Mouse (Mus musculus): ENCODE results near the gene Cd4. TPM values are rescaled to one million over a fixed set of nuclear protein-coding genes. Genes with fewer than 3 reads are reported as not detected.

Cd4 gene
- polyA plus RNA-seq, 1 experiment = 4.3 TPM

DNA sequence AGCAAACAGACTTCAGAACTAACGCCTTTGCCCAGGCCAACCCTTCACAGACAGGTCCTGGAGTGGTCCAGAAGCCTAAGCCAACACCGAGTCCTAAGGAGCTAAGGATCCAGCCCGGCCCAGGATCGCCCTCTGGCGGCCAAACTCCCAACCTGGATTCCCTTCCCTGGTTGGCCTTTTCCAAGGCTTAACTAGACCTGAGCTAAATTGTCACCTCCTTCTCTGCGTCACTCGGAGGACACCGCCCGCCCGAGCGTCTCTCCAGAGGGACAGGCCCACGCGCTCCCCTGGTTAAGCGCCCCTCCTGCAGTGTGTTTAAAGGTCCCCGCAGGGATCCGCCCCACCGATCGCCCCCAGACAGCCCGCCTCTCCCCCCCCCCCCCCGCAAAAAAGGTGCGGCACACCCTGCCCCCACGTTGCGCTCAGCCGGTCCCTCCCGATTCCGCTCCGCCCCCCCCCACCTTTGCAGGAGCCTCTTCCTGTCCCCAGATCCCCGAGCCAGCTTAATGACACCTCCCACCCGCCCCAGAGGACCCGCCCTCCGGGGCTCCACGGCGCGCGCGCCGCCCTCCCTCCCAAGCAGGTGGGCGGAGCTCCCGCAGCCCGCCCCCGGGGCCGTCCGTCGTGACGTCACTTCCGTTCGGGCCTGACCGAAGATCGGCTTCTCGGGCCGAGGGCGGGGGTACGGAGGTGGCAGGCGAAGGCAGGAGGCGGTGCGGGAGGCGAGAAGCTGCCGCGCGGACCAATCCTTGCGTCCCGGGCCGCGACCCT is 42.9 kb upstream of the Cd4 start, which contains the start of gene Mlf2:
TSS of gene Mlf2 (plus strand) at position 633 of the 771 bp plus-strand sequence.
- H3K4me3 ChIP-seq (ENCODE audit: insufficient read depth, low read depth, low read length) = peak within 1 kb of the TSS; percentile 86

GRCm38 (mm10) chr6:124930231-124930630 is 42.2 kb upstream of the Cd4 start:
- Histone ChIP-seq H3K36me3 (ENCODE audit: control insufficient read depth, insufficient read depth, low read length) (peaks cover 3% of the 10 kb centered on the region; the same call in 1 of the 2 replicates), H3K27ac (ENCODE audit: insufficient read depth, low read depth, low read length) (peak overlapping the region; percentile 99), H3K4me1 (ENCODE audit: control insufficient read depth, insufficient read depth, low read length) (peaks cover 19% of the 10 kb centered on the region; the same call in 1 of the 2 replicates), H3K27me3 (replicated peaks; ENCODE audit: control insufficient read depth, insufficient read depth, low read length) (no peaks in the 10 kb centered on the region), H3K4me3 (ENCODE audit: insufficient read depth, low read depth, low read length) (0 out of 2 replicates have a peak overlapping the region, but pooled peaks have one; percentile 11)
- TF ChIP-seq POLR2A (IDR thresholded peaks at IDR 0.05; ENCODE audit: low read depth, low read length) = no peak
- TF ChIP-seq CTCF (conservative IDR thresholded peaks at IDR 0.05; ENCODE audit: insufficient read depth, insufficient read length, low read depth, low read length) = no peak
- 14% methylated on average over 1 of the region's 1 CpGs for WGBS
- peak; percentile 92 for DNase-seq

More for the DNA sequence above, 42.9 kb upstream of the Cd4 start, which contains the start of gene Mlf2:
- TF ChIP-seq CTCF (conservative IDR thresholded peaks at IDR 0.05; ENCODE audit: insufficient read depth, insufficient read length, low read depth, low read length) (peak; percentile 97), POLR2A (IDR thresholded peaks at IDR 0.05; ENCODE audit: low read depth, low read length) (peak; percentile 91)
- peak within 1 kb of the TSS; percentile 99 for H3K27ac ChIP-seq (ENCODE audit: insufficient read depth, low read depth, low read length)
- WGBS = under 1% methylated on average over 53 of the region's 64 CpGs
- no peaks in the 10 kb centered on the region for H3K27me3 ChIP-seq (replicated peaks; ENCODE audit: control insufficient read depth, insufficient read depth, low read length)
- H3K4me1 ChIP-seq (ENCODE audit: control insufficient read depth, insufficient read depth, low read length) = peaks cover 15% of the 10 kb centered on the region; the same call in 1 of the 2 replicates
- DNase-seq = peak; percentile 100
- H3K36me3 ChIP-seq (ENCODE audit: control insufficient read depth, insufficient read depth, low read length) = peaks cover 3% of the 10 kb centered on the region; the same call in 1 of the 2 replicates

DNA sequence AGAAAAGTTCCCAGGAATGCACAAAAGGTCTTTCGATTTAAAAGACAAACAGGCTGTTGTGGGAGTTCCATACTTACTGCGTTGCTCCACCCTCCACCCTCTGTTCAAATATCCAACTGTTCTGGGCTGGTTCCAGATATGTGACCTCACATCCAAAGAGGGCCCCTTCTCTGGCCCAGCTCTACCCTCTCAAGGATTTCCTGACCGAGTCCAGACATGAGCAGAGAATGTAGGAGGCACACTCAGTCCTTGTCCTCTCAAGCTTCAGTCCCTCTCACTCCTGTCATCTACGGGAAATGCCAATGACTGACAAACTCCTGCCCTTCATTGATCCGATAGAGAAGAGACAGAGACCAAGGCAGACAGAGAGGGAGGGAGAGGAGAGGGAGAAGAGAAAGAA is 37.9 kb upstream of the Cd4 start:
- peak; percentile 60 for DNase-seq
- H3K27me3 ChIP-seq (replicated peaks; ENCODE audit: control insufficient read depth, insufficient read depth, low read length) = no peaks in the 10 kb centered on the region
- H3K4me1 ChIP-seq (ENCODE audit: control insufficient read depth, insufficient read depth, low read length) = peaks cover 16% of the 10 kb centered on the region
- no peaks in the 10 kb centered on the region for H3K36me3 ChIP-seq (ENCODE audit: control insufficient read depth, insufficient read depth, low read length)
- H3K4me3 ChIP-seq (ENCODE audit: insufficient read depth, low read depth, low read length) = no peak overlapping the region
- 0 out of 2 replicates have a peak overlapping the region, but pooled peaks have one; percentile 6 for H3K27ac ChIP-seq (ENCODE audit: insufficient read depth, low read depth, low read length)
- no peak for TF ChIP-seq POLR2A (IDR thresholded peaks at IDR 0.05; ENCODE audit: low read depth, low read length)
- TF ChIP-seq CTCF (conservative IDR thresholded peaks at IDR 0.05; ENCODE audit: insufficient read depth, insufficient read length, low read depth, low read length) = no peak
- 34% methylated on average over 5 of the region's 5 CpGs for WGBS

GRCm38 (mm10) chr6:124925173-124925793 is 37.3 kb upstream of the Cd4 start:
- 27% methylated on average over 12 of the region's 12 CpGs for WGBS
- Histone ChIP-seq H3K27me3 (replicated peaks; ENCODE audit: control insufficient read depth, insufficient read depth, low read length) (no peaks in the 10 kb centered on the region), H3K36me3 (ENCODE audit: control insufficient read depth, insufficient read depth, low read length) (no peaks in the 10 kb centered on the region), H3K4me3 (ENCODE audit: insufficient read depth, low read depth, low read length) (no peak overlapping the region), H3K27ac (ENCODE audit: insufficient read depth, low read depth, low read length) (no peak overlapping the region), H3K4me1 (ENCODE audit: control insufficient read depth, insufficient read depth, low read length) (peaks cover 19% of the 10 kb centered on the region)
- peak; percentile 32 for TF ChIP-seq CTCF (conservative IDR thresholded peaks at IDR 0.05; ENCODE audit: insufficient read depth, insufficient read length, low read depth, low read length)
- no peak for TF ChIP-seq POLR2A (IDR thresholded peaks at IDR 0.05; ENCODE audit: low read depth, low read length)
- DNase-seq = peak; percentile 57

DNA sequence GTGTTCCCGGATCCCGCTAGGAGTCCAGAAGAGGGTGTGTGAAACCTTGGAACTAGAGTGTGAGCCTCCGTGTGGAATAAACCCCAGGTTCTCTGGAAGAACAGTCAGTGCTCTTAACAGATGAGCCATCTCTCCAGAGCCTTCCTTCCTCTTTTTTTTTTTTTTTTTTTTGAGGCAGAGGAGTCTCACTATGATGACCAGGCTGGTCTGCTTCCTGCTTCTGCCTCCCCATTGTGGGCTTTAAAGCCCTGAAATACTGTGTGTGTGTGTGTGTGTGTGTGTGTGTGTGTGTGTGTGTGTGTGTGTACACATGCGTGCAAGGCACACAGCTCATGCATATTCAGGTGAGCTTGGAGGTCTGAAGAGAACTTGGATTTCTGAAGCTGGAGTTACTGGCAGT is 33.5 kb upstream of the Cd4 start:
- no peak for TF ChIP-seq CTCF (conservative IDR thresholded peaks at IDR 0.05; ENCODE audit: insufficient read depth, insufficient read length, low read depth, low read length)
- TF ChIP-seq POLR2A (IDR thresholded peaks at IDR 0.05; ENCODE audit: low read depth, low read length) = no peak
- no peaks in the 10 kb centered on the region for H3K36me3 ChIP-seq (ENCODE audit: control insufficient read depth, insufficient read depth, low read length)
- peaks cover 19% of the 10 kb centered on the region for H3K4me1 ChIP-seq (ENCODE audit: control insufficient read depth, insufficient read depth, low read length)
- peak; percentile 35 for DNase-seq
- WGBS = 58% methylated on average over 4 of the region's 4 CpGs
- H3K27me3 ChIP-seq (replicated peaks; ENCODE audit: control insufficient read depth, insufficient read depth, low read length) = no peaks in the 10 kb centered on the region
- no peak overlapping the region for H3K4me3 ChIP-seq (ENCODE audit: insufficient read depth, low read depth, low read length)
- peak overlapping the region; percentile 45 for H3K27ac ChIP-seq (ENCODE audit: insufficient read depth, low read depth, low read length)

GRCm38 (mm10) chr6:124920318-124921085 is 32.5 kb upstream of the Cd4 start:
- peak; percentile 31 for DNase-seq
- H3K4me3 ChIP-seq (ENCODE audit: insufficient read depth, low read depth, low read length) = no peak overlapping the region
- H3K27ac ChIP-seq (ENCODE audit: insufficient read depth, low read depth, low read length) = peak overlapping the region; percentile 100
- 15% methylated on average over 9 of the region's 9 CpGs for WGBS
- no peaks in the 10 kb centered on the region for H3K27me3 ChIP-seq (replicated peaks; ENCODE audit: control insufficient read depth, insufficient read depth, low read length)
- TF ChIP-seq POLR2A (IDR thresholded peaks at IDR 0.05; ENCODE audit: low read depth, low read length) (no peak), CTCF (conservative IDR thresholded peaks at IDR 0.05; ENCODE audit: insufficient read depth, insufficient read length, low read depth, low read length) (no peak)
- H3K4me1 ChIP-seq (ENCODE audit: control insufficient read depth, insufficient read depth, low read length) = peaks cover 17% of the 10 kb centered on the region
- no peaks in the 10 kb centered on the region for H3K36me3 ChIP-seq (ENCODE audit: control insufficient read depth, insufficient read depth, low read length)
